Mouse (Mus musculus) left cerebral cortex, postnatal 25 days (tissue): ENCODE results near the gene Naa15. TPM values are rescaled to one million over a fixed set of nuclear protein-coding genes. Genes with fewer than 3 reads are reported as not detected.
"Not testable (repeated sequence)": the region's sequence is repeated elsewhere in the genome, so short reads cannot be mapped to it uniquely, and the experiment has no call there.

Experiments
- DNase-seq, 2 experiments: peaks; one replicate each; pipeline ENCODE4 v3.0.0; 2022; ENCODE audit warnings: low spot score in 2 of 2, mixed read lengths in 1 of 2
- intact Hi-C: fragments of 180-260 bp; cut with DNase I; formaldehyde crosslinking; loops from one replicate; pipeline ENCODE4 v1.15.1; 2025
- total RNA-seq, 2 experiments: library from RNA; stranded (reverse); gene quantifications; 2 replicates each; pipeline ENCODE4 v1.2.3; 2021

Gene Naa15
- total RNA-seq, 2 experiments from 2014 or later = 46.8 to 51.3 TPM

DNA sequence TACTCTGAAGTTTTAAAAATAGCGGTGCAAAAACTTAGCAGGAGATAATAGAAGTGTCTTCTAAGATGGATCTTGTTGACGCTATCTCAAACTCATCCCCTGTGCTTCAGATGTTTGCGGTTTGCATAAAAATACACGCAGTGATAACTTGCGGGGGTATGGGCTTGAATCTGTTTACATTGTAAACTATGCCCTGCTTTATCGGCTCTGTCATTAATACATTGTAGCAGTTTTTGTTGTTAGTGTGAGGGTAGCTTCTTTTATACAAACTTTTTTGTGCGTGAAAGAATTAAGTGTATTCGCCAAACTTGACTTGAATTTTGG lies 2.1 kb downstream of the Naa15 start:
- DNase-seq = no peak
- intact Hi-C loops = no loop called here

DNA sequence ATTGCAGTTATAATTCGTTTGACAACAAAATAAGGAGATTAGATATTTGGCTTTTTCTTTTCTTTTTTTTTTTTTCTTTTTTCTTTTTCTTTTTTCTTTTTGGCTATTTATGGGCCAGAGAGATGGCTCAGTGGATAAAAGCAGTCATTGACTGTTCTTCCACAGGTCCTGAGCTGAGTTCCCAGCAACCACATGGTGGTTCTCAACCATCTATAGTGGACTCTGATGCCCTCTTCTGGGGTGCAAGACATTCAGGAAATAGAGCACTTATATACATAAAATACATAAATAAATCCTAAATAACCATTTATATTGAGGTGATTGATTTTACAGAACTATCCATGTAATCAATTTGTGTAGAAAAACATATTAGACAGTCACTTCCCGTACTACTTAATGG lies 2.5 kb downstream of the Naa15 start:
- intact Hi-C loops = no loop called here
- no peak for DNase-seq

DNA sequence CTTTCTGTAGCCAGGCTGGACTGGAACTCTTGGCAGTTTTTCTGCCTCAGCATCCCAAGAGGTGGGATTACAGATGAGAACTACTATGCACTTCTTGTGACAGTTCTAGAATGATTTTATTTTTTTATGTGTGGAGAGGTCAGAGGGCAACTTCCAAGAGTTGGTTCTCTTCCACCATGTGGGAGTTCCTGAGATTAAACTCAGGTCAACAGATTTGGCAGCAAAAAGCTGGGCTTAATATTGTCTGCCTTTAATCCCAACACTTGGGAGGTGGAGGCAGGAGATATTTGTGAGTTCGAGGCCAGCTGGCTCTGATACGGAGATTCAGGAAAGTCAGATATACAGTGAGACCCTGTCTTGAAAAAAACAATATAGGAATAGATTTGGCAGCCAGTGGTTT lies 3.0 kb downstream of the Naa15 start:
- intact Hi-C loops = no loop called here

DNA sequence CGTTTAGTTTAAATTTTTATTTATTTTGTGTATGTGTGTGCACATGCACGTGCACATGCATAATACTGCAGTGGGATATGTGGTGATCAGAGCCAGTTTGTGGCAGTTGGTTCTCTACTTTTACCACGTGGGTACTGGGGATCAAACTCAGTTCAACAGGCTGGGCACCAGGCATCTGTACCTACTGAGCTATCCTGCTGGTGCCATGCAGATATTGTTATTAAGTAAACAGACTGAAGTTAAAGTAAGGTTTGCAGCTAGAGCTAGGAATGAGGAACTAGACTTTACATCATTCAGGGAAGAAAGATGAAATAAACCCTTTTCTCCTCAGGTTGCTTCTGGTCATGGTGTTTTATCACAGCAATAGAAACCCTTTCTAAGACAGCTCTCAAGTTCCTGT lies 7.0 kb downstream of the Naa15 start:
- intact Hi-C loops = no loop called here

More for the DNA sequence above, 3.0 kb downstream of the Naa15 start:
- no peak for DNase-seq

DNA sequence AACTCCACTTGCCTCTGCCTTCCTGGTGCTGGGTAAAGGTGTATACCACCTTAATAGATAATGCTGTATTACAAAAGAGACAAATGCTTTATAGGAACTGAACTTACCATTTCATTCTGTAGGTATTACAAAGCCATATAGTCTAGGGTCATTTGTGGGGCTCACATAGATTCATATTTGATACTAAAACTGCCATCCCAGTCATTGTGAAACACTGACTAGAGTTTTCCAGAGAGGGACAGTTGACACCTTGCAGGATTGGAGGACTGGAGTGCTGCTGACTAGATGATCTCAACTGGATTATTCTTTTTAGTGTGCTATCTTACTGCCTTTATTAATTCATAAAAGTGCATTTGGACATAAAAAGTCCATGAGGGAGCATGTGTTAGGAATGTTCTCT lies 10.4 kb downstream of the Naa15 start:
- intact Hi-C loops = no loop called here
- no peak for DNase-seq

More for the DNA sequence above, 7.0 kb downstream of the Naa15 start:
- no peak for DNase-seq

DNA sequence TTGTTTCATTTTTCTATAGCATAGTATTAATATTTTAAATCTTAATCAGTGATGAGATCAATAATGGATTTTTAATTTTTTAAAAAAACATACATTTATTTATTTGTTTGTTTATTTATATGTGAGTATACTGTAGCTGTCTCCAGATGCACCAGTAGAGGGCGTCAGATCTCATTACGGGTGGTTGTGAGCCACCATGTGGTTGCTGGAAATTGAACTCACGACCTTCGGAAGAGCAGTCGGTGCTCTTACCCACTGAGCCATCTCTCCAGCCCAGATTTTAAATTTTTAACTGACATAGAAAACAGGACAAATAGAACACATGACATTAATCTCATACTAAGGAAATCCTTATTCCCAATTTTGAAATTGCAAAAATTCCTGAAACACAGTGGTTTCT lies 19.4 kb downstream of the Naa15 start:
- DNase-seq, intact Hi-C loops: not testable (repeated sequence)

DNA sequence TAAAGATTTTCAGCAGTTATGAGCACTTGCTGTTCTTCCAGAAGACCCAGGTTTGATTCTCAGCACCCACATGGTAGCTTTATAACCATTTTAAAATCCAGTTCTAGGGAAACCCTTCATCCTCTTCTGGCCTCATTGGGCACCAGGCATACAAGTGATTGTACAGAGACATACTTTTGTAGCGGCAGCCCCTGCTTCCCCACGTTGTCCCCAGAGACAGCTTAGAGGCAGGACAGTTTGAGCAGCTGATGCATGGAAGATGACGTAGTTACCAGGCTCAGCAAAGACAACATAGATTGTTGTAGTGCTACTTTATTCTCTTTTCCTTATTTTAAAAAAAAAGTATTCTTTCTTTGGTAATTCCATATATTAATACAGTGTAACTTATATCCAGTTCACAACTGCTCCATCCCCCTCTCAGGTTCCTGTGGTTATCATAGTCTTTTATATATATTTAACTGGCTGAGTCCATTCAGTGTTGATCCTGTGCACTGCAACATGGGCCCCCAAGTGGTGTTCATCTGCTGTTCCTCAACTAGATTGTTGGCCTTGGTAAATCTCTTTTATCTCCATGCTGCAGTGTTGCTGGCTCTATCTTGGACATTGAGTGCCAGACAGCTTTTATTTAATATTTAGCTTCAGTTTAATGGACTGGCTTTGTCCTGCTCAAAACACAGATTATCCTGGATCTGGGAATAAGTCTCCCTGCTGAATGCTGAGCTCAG lies 20.1 kb downstream of the Naa15 start:
- DNase-seq = no peak
- intact Hi-C loops = no loop called here

DNA sequence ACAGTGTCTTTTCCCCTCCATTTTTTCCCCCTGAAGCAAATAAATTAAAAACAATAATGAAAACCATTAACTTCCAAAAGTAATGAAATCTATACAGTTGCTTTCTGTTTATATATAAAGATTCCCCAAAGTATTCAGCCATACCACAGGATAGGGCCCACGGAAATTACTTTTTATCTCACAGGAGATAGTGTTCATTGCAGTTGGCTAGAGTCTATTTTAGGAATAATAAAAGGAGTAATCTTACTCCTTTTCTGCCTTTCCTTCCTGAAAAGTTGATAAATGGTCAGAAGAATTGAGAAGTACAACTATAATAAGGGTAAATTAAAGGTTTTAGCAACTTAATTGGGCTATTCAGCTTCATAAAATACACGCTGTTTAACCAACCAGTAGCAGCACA lies 53.6 kb downstream of the Naa15 start:
- no peak for DNase-seq
- intact Hi-C loops = no loop called here

DNA sequence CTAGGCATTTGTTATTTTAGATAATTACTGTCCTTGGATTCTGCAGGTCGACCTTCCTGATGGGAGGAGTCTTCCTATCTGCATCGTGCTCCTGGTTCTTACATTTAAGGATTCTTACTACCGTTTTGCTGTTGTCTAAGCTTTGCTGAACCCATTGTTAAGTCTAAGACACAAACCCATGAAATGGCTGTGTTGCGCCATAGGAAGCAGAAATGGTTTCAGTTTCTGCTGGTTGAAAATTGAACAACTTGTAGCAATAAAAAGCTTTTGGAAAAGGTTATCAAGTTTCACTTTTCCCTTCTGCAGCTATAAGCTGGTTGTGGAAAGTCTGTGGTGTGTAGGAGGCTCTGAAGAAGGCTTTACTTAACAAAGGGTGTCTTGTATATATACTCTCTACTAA lies 60.8 kb downstream of the Naa15 start:
- no peak for DNase-seq
- intact Hi-C loops = no loop called here

DNA sequence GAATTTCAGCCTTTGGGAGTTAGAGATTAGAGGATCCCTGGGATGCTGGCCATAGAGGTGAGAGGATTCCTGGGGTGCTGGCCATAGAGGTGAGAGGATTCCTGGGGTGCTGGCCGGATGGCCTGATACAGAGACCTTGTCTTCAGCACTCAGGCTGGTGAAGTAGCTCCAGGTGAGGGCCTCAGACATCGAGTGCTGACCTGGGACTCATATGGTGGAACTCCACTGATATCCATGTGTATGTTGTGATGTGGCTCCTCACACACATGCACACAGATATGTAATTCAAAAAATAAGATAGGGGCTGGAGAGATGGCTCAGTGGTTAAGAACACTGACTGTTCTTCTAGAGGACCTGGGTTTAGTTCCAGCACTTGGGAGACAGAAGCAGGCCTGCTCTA lies 64.9 kb downstream of the Naa15 start:
- DNase-seq = no peak
- intact Hi-C loops = loop anchor here (1.0 to 5.0 kb wide), 3 partner anchors 167 to 1687 kb away; no protein-coding TSS in a partner anchor

DNA sequence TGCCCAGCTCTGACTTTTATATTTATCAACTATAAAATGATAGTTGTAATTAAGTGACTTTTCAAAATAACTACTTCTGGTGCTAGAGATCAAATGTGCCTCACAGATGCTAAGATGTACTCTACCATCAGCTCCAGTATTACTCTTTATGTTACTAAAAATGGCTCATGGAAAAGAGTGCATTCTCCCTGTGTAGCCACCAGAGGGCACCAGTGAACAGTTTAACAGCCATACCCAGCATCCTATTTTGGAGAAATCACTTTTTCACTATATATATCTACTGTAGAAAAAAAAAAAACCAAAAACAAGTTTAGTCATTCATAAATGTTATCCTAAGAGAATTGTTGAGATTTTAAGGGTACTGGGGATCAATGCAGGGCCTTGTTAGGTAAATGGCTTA lies 66.1 kb downstream of the Naa15 start:
- intact Hi-C loops = loop anchor here (5.0 kb wide), 2 partner anchors 166 to 1686 kb away; no protein-coding TSS in a partner anchor
- DNase-seq = peak; percentile 31 to 61

DNA sequence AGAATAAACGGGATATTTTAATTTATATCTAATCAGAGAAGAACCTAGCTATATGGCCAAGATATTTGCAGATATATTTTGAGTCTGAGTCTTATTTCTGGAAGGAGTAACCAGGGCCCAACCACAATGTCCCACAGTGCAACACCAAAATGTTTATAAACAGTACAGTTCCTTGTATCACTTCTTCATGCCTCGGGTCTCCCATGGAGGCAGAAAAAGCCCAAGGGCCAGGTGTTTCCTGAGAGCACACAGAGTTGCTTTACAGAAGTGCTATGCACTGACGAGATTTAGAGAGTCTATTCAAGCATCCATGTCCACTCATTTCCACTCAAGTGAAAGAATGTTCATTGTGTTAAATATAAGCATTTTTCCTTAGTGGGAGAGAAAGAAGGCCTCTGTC lies 66.9 kb downstream of the Naa15 start:
- intact Hi-C loops = loop anchor here (5.0 kb wide), 2 partner anchors 165 to 1685 kb away; no protein-coding TSS in a partner anchor
- DNase-seq = no peak

DNA sequence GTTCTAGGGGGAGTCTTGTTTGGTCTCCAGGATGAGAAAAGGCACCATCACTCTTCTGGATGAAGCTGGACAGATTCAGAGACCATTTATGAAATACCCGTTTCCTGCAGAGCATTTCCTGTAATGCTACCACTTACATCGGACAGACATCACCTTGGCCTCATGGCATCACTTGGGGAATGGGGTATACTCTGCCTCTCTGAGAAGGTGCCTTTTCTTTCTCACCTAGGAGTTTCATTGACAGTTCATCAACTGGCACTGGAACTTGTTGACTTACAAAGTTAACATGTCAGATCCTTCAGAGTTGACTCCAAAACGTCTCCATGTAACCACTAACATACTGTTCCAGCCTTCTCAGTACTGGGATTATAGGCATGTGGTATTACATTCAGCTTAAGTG lies 67.8 kb downstream of the Naa15 start:
- intact Hi-C loops = loop anchor here (5.0 kb wide), 2 partner anchors 165 to 1685 kb away; no protein-coding TSS in a partner anchor
- DNase-seq = no peak

DNA sequence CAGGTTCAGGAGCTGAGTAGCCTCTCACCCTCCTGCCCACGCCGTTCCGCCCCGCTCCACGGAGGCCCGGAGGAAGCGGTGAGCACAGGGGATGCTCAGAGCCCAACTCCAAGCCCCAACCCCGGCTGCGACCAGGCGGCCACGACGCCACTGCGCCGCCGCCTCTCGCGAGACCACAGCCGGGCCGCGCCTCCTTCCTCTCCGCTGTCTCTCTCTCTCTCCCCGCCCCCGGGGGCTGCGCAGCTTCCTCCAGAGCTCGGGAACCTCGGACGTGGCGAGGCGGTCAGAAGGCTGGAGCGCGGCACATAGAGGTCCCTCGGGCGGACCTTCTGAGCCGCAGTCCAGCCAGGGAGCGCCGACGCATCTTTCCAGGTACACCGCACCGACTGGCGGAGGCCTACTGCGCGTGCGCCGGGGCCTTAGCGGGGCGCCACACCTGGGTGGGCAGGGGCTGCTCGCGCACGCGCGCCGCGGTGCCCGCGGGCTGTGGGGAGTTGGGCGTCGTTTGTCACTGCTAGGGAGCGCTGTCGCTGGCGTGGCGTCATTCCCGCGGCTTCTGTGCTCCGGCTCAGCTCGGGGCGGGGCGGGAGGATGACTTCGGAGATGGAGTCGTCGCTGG lies 68.9 kb downstream of the Naa15 start, which contains the start of gene Rab33b:
Rab33b (plus strand) TSS at position 180 of the 619 bp plus-strand sequence.
- intact Hi-C loops = loop anchor here (2.0 to 5.0 kb wide), 3 partner anchors 77 to 1683 kb away; partner anchors contain the start of gene Setd7
- peak; percentile 96 to 99 for DNase-seq

DNA sequence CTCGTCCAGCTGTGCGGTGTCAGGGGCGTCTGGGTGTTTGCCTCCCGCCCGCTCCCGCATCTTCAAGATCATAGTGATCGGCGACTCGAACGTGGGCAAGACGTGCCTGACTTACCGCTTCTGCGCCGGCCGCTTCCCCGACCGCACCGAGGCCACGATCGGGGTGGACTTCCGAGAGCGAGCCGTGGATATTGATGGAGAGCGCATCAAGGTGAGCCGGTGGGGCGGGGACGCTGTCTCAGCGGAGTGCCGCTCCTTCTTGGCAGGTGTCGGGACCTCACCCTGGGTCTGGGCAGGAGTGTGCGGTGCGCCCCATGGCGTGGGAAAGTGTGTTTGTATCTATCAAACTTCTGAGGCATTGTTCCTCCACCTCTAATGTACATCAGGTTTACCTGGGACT lies 69.4 kb downstream of the Naa15 start:
- intact Hi-C loops = loop anchor here (2.0 to 5.0 kb wide), 3 partner anchors 76 to 1683 kb away; partner anchors contain the start of gene Setd7

DNA sequence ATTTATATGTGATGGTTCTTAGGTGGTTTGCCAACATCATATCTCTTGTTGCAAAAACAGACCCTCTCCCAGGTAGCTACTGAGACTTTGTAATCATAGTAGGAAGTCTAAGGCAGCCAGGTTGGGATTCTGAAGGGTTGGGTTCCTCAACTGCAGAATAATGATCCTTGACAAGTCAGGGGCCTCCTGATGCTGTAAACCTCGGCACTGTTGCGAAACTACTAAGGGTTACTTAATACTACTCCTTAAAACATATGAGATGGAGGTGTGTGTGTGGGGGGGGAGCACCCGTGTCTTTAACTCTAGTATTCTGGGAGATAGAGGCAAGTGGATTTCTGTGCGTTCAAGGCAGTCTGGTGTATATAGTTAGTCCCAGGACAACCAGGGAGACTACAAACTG lies 70.4 kb downstream of the Naa15 start:
- DNase-seq = no peak
- intact Hi-C loops = loop anchor here (2.0 kb wide), 1 partner anchor 75 kb away; the partner anchor contains the start of gene Setd7

More for the DNA sequence above, 69.4 kb downstream of the Naa15 start:
- DNase-seq = no peak

DNA sequence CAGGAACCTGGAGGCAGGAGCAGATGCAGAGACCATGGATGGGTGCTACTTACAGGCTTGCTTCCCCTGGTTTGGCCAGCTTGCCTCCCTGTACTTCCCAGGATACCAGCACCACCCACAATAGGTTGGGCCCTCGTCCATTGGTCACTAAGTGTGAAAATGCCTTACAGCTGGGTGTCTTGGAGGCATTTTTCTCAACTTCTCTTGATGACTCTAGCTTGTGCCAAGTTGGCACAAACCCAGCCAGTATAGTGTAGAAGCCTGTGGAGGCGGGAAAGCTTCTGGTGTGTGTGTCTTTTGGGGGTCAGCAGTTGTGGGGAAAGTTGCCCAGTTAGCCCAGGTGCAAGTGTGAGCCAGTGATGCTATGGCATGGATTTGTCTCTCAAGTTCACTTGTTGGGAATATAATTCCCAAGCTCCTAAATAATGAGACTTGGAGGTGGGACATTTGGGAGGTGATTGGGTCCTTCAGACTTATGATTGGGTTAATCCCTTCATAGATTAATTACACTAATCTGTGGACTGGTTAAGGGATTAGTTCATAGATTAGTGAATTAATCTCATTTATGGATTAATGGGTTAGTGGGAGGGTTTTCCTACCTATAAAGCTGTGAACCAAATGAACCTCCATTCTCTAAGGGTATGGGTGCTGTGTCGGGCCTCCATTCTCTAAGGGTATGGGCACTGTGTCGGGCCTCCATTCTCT lies 71.7 kb downstream of the Naa15 start:
- DNase-seq = no peak
- intact Hi-C loops = no loop called here

DNA sequence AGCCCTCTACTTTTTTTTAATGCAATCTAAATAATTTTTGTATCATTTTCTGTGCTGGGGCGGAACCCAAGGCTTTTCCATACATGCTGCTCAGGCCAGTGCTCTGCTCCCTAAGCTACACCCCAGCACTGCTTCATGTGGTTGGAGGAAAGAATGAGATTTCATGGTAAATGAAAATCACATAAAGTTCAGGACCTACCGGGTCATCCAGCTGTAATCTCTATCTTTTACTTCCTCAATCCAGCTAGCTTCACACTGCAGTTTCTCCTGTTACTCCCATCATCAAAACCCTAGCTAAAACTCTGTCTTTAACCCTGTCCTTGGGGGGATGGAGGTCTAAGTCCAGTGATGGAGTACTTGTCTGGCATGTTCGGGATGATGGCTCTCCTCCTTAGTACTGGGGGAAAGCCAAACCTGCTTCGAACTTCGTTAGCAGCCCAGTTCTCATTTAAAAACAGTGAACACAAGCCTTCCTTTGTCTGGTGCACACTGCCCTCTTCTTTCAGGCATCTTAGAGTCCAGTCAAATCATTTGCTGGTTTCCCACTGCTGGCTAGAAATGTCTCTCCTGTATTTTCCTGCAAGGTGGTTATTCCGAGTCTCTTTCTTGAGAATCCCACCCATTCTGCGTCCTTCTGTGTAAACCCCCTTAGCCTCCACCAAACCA lies 75.3 kb downstream of the Naa15 start:
- no peak for DNase-seq
- intact Hi-C loops = no loop called here

DNA sequence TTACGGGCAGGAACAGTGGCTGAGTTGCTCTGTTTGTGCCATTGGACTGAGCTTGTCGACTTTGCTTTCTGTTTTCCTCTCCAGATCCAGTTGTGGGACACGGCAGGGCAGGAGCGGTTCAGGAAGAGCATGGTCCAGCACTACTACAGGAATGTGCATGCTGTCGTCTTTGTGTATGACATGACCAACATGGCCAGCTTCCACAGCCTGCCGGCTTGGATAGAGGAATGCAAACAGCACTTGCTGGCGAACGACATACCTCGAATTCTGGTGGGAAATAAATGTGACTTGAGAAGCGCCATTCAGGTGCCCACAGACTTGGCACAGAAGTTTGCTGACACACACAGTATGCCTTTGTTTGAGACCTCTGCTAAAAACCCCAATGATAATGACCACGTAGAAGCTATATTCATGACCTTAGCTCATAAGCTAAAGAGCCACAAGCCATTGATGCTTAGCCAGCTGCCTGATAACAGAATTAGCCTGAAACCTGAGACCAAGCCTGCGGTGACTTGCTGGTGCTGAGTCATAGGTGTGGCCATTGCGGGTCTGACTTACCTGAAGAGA lies 78.4 kb downstream of the Naa15 start:
- intact Hi-C loops = no loop called here
- DNase-seq = no peak

DNA sequence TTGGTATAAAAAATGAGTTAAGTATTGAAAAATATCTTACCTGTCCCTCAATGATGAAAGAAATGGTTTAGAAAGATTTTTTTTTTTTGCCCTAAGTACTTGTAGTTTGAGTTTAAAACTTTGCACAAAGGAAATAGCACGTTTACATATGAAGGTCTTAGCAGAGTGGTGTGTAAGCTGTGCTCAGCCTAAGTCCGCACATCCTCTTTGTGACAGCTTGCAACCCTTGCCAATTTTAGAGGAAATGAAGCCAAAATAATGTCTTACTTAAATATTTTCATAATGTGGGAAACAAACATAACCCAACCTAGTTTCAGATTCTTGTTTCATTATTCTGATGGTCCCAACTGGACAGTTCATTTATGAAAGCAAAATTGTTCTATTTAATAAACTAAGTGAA lies 79.5 kb downstream of the Naa15 start:
- intact Hi-C loops = no loop called here
- no peak for DNase-seq
